Mouse (Mus musculus): ENCODE results near the gene Foxa3. TPM values are rescaled to one million over a fixed set of nuclear protein-coding genes. Genes with fewer than 3 reads are reported as not detected.
A peak's percentile ranks its signal among the peaks of the same experiment; 100 is the strongest.

The Foxa3 gene
- polyA plus RNA-seq, 1 experiment from 2014 or later = 30.8 TPM

DNA sequence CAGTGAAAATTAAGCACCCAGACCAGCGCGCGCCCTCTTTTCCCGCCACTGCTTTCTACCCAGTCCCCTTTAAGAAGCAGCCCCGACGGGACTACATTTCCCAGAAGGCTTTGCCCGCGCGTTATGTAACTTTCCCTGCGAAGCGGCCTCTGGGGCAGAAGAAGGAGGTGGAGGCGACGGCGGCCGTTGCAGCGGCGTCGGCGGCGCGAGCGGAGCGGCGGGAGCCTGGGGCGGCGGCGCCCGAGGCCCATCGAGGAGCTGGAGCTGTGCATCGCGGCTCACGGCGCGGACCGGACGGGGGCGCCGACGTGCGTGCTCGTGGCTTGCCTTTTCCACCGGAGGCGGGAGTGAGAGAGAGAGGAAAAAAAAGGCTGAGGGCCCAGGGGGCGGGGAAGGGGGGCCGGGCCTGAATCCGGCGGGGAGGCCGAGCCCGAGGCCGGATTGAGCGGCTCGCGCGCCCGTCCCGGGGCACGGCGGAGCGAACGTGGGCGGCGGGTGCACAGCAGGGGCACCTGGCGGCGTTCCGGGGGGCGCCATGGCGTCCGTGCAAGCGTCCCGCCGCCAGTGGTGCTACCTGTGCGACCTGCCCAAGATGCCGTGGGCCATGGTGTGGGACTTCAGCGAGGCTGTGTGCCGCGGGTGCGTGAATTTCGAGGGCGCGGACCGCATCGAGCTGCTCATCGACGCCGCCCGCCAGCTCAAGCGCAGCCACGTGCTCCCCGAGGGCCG lies 19.3 kb downstream of the Foxa3 start, which contains the start of gene Irf2bp1:
Irf2bp1 (plus strand) TSS at position 143 of the 729 bp plus-strand sequence.
- H3K4me2 ChIP-seq (ENCODE audit: low read depth, low read length) = peak within 1 kb of the TSS; percentile 99
- peaks cover 54% of the 10 kb centered on the region for H3K4me1 ChIP-seq (ENCODE audit: control insufficient read depth, insufficient read depth, low read length)
- peak within 1 kb of the TSS; percentile 98 for H3K27ac ChIP-seq (ENCODE audit: low read length)
- under 1% methylated on average over 86 of the region's 90 CpGs for WGBS
- peak; percentile 45 for ATAC-seq
- H3K27me3 ChIP-seq (replicated peaks; ENCODE audit: control insufficient read depth, insufficient read depth, low read length) = no peaks in the 10 kb centered on the region
- peak within 1 kb of the TSS; percentile 86 for H3K4me3 ChIP-seq (ENCODE audit: low read length)
- peak within 1 kb of the TSS; percentile 90 for H3K9ac ChIP-seq (ENCODE audit: low read depth, low read length)
- H3K9me3 ChIP-seq (ENCODE audit: control insufficient read depth, low read length) = no peaks in the 10 kb centered on the region
- H3K36me3 ChIP-seq (ENCODE audit: control insufficient read depth, insufficient read depth, low read length) = peaks cover 11% of the 10 kb centered on the region

DNA sequence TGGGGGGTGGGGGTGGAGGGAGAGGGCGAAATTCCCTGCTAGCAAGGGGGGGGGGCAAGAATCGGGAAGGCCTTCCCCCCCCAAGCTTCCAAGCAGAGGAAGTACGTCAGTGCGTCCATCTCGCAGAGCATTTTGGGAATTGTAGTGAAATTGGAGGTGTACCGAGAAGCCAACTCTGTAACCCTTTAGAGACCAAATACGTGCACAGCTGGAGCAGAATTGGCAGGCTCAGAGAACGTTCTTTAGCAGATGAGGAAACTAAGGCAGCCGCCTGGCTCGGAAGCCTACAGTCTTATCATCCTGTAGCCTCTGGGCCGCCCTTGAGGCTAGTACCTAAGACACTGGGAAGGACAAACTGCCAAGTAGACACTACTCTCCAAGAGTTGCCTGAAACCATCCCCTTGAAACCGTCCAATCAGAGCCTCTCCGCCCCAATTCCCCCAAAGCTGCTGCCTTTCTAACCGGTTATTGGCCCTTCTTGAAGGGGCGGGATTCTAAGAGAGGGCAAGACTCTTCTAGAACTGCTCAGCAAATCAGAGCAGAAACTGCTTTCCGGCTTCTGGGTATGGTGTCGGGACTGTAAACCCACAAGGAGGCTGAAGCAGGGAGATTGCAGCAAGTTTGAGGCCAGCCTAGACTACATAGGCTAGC lies 20.4 kb downstream of the Foxa3 start:
- Histone ChIP-seq H3K27me3 (replicated peaks; ENCODE audit: control insufficient read depth, insufficient read depth, low read length) (no peaks in the 10 kb centered on the region), H3K9me3 (ENCODE audit: control insufficient read depth, low read length) (no peaks in the 10 kb centered on the region), H3K4me1 (ENCODE audit: control insufficient read depth, insufficient read depth, low read length) (peaks cover 54% of the 10 kb centered on the region), H3K36me3 (ENCODE audit: control insufficient read depth, insufficient read depth, low read length) (peaks cover 11% of the 10 kb centered on the region), H3K4me3 (ENCODE audit: low read length) (peak overlapping the region; percentile 46), H3K4me2 (ENCODE audit: low read depth, low read length) (peak overlapping the region; percentile 79), H3K9ac (ENCODE audit: low read depth, low read length) (peak overlapping the region; percentile 74), H3K27ac (ENCODE audit: low read length) (peak overlapping the region; percentile 73)
- 3% methylated on average over 16 of the region's 17 CpGs for WGBS
- ATAC-seq = peak; percentile 37

DNA sequence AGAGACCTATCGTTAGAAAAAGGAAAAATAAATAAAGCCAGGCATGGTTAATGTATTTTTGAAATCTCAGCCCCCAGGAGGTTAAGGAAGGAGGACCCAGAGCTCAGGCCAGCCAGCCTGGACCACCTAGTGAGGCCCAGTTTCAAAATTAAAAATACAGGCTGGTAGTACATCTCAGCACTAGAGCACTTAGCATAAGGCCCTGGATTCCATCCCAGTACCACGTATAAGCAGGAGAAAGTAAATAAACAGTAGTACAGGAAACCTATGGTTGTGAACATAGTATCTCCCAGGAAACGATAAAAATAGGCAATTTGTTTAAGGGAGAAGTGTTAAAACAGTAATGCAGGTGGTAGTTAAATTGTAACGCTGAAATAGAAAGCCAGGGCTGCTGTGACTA lies 21.2 kb downstream of the Foxa3 start:
- ATAC-seq = no peak
- no peaks in the 10 kb centered on the region for H3K9me3 ChIP-seq (ENCODE audit: control insufficient read depth, low read length)

DNA sequence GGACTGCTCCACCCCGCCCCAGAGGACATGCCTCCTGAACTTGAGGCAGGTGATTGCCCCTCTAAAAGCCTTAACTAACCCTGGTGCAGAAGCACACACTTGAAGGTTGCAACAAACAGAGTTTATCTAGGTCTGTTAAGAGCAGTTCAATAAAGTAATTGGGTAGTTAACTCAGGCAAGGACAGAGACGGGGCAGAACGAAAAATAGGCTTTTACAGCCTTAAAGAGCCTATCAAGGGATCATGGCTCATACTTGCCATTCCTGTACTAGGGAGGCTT lies 21.6 kb downstream of the Foxa3 start:
- WGBS = 47% methylated on average over 3 of the region's 3 CpGs
- peaks cover 42% of the 10 kb centered on the region for H3K4me1 ChIP-seq (ENCODE audit: control insufficient read depth, insufficient read depth, low read length)
- peak overlapping the region; percentile 57; the same call in 1 of the 2 replicates for H3K4me2 ChIP-seq (ENCODE audit: low read depth, low read length)
- H3K4me3 ChIP-seq (ENCODE audit: low read length) = no peak overlapping the region
- H3K27me3 ChIP-seq (replicated peaks; ENCODE audit: control insufficient read depth, insufficient read depth, low read length) = no peaks in the 10 kb centered on the region
- no peaks in the 10 kb centered on the region for H3K9me3 ChIP-seq (ENCODE audit: control insufficient read depth, low read length)
- H3K9ac ChIP-seq (ENCODE audit: low read depth, low read length) = peak overlapping the region; percentile 68
- H3K36me3 ChIP-seq (ENCODE audit: control insufficient read depth, insufficient read depth, low read length) = peaks cover 6% of the 10 kb centered on the region
- no peak for ATAC-seq
- H3K27ac ChIP-seq (ENCODE audit: low read length) = peak overlapping the region; percentile 73

More for the DNA sequence above, 21.2 kb downstream of the Foxa3 start:
- Histone ChIP-seq H3K4me2 (ENCODE audit: low read depth, low read length) (peak overlapping the region; percentile 79), H3K27ac (ENCODE audit: low read length) (peak overlapping the region; percentile 73), H3K36me3 (ENCODE audit: control insufficient read depth, insufficient read depth, low read length) (peaks cover 7% of the 10 kb centered on the region), H3K27me3 (replicated peaks; ENCODE audit: control insufficient read depth, insufficient read depth, low read length) (no peaks in the 10 kb centered on the region), H3K4me3 (ENCODE audit: low read length) (peak overlapping the region; percentile 46), H3K9ac (ENCODE audit: low read depth, low read length) (peak overlapping the region; percentile 74), H3K4me1 (ENCODE audit: control insufficient read depth, insufficient read depth, low read length) (peaks cover 46% of the 10 kb centered on the region)
- 14% methylated on average over 4 of the region's 4 CpGs for WGBS

DNA sequence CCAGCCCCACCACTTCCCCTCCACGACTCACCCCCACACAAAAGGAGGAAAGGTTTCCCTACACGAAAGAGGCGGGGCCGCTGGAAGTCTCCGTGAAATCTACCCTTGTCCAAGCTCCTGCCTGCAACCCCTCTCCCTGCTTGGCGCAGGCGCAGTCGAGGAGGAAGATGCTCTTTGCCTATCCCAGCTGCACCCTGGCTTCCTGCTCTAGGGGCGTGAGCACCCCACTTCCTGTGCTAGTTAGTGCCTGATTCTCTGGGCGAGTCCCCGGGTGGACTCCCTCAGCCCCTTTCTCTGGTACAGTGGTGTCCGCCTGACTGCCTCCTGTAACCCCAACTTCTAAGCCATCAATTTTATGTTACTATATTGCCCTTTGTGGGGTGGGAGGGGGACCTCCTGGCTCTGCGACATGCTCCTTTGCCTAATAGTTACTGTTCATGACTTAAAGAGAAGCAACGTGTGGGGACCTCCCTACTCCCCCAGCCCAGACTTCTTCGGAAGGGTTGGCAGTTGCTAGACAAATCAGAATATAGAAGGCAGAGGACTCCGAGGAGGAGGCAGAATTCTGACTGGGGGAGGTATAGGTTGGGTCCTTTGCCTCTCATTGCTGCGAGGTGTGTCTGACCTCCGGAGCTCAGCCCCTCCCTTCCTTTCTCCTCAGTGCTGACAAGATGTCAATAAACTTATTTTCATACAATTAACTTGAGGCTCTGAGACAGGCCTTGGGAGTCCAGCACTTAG lies 22.1 kb downstream of the Foxa3 start:
- peak overlapping the region; percentile 57 for H3K4me2 ChIP-seq (ENCODE audit: low read depth, low read length)
- peak overlapping the region; percentile 73 for H3K27ac ChIP-seq (ENCODE audit: low read length)
- H3K36me3 ChIP-seq (ENCODE audit: control insufficient read depth, insufficient read depth, low read length) = peaks cover 6% of the 10 kb centered on the region
- H3K4me1 ChIP-seq (ENCODE audit: control insufficient read depth, insufficient read depth, low read length) = peaks cover 39% of the 10 kb centered on the region
- H3K9me3 ChIP-seq (ENCODE audit: control insufficient read depth, low read length) = no peaks in the 10 kb centered on the region
- H3K9ac ChIP-seq (ENCODE audit: low read depth, low read length) = peak overlapping the region; percentile 68
- peak; percentile 7; the same call in 1 of the 2 replicates for ATAC-seq
- no peaks in the 10 kb centered on the region for H3K27me3 ChIP-seq (replicated peaks; ENCODE audit: control insufficient read depth, insufficient read depth, low read length)
- 28% methylated on average over 18 of the region's 18 CpGs for WGBS
- peak overlapping the region; percentile 44 for H3K4me3 ChIP-seq (ENCODE audit: low read length)

DNA sequence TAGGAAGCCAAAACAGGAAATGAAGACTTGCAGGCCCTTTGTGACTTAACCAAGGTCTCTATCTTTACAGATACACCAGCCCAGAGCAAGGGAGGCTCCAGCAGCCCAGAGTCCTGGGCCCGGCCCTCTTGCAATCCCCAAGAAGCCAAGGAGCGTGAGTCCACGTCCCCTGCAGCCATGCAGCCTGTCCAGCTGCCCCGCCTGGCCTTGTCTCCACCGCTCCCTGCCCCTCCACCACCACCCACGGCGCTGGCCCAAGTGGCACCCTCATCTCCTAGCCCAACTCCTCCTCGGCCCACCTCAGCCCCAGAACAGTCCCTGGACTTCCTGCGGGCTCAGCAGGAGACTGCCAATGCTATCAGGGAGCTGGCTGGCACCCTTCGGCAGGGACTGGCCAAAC lies 22.9 kb downstream of the Foxa3 start:
- peaks cover 2% of the 10 kb centered on the region for H3K36me3 ChIP-seq (ENCODE audit: control insufficient read depth, insufficient read depth, low read length)
- no peak for ATAC-seq
- peak overlapping the region; percentile 31 for H3K27ac ChIP-seq (ENCODE audit: low read length)
- H3K4me3 ChIP-seq (ENCODE audit: low read length) = peak overlapping the region; percentile 44
- peak overlapping the region; percentile 68 for H3K9ac ChIP-seq (ENCODE audit: low read depth, low read length)
- WGBS = 40% methylated on average over 10 of the region's 10 CpGs
- H3K9me3 ChIP-seq (ENCODE audit: control insufficient read depth, low read length) = no peaks in the 10 kb centered on the region
- peaks cover 30% of the 10 kb centered on the region for H3K4me1 ChIP-seq (ENCODE audit: control insufficient read depth, insufficient read depth, low read length)
- no peaks in the 10 kb centered on the region for H3K27me3 ChIP-seq (replicated peaks; ENCODE audit: control insufficient read depth, insufficient read depth, low read length)
- H3K4me2 ChIP-seq (ENCODE audit: low read depth, low read length) = peak overlapping the region; percentile 57

DNA sequence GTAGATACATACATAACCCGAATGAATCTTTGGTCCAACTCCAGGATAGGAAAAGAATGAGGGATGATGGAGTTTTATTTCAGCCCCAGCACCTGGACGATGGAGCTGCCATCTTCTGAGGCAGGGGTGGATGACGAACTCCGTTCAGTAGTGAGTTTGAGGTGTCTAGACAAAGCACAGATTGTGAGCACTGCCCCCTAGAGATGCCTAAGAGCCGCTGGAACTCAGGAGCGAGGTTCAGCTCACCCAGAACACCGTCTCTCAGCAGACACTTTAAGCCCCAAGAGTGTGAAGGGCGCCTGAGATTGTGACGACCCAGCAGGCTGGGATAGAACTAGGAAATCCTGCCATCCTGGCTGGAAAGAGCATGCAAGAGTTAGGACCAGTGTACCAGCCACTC lies 24.5 kb downstream of the Foxa3 start:
- 51% methylated on average over 9 of the region's 9 CpGs for WGBS
- H3K27me3 ChIP-seq (replicated peaks; ENCODE audit: control insufficient read depth, insufficient read depth, low read length) = no peaks in the 10 kb centered on the region

DNA sequence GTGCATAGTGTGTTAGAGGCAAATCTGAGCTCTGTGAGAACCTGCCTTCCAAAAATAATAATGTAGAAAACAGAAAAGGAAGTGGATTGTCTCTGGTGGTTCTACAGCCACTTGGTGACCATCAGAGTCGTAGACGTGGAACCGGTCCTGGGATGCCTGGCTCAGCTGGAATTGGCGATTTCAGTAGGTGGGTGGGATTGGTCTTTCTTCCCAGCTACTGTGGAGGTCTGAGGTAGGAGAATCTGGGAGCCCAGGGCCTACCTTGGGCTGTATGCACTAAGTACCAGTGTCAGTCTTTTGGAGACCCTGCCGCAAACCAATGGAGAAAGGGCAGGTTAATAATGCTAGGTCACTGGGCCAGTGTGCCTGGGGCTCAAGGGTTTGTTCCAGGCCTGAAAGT lies 30.3 kb downstream of the Foxa3 start:
- Histone ChIP-seq H3K27ac (ENCODE audit: low read length) (no peak overlapping the region), H3K4me2 (ENCODE audit: low read depth, low read length) (no peak overlapping the region), H3K4me1 (ENCODE audit: control insufficient read depth, insufficient read depth, low read length) (peaks cover 13% of the 10 kb centered on the region), H3K9me3 (ENCODE audit: control insufficient read depth, low read length) (no peaks in the 10 kb centered on the region), H3K4me3 (ENCODE audit: low read length) (no peak overlapping the region), H3K9ac (ENCODE audit: low read depth, low read length) (no peak overlapping the region), H3K36me3 (ENCODE audit: control insufficient read depth, insufficient read depth, low read length) (no peaks in the 10 kb centered on the region), H3K27me3 (replicated peaks; ENCODE audit: control insufficient read depth, insufficient read depth, low read length) (peaks cover 19% of the 10 kb centered on the region)
- no peak for ATAC-seq
- 88% methylated on average over 5 of the region's 5 CpGs for whole genome bisulfite sequencing

More for the DNA sequence above, 24.5 kb downstream of the Foxa3 start:
- H3K9me3 ChIP-seq (ENCODE audit: control insufficient read depth, low read length) = no peaks in the 10 kb centered on the region
- H3K4me1 ChIP-seq (ENCODE audit: control insufficient read depth, insufficient read depth, low read length) = peaks cover 20% of the 10 kb centered on the region
- no peak overlapping the region for H3K9ac ChIP-seq (ENCODE audit: low read depth, low read length)
- no peak overlapping the region for H3K4me3 ChIP-seq (ENCODE audit: low read length)
- H3K27ac ChIP-seq (ENCODE audit: low read length) = no peak overlapping the region
- ATAC-seq = no peak
- no peaks in the 10 kb centered on the region for H3K36me3 ChIP-seq (ENCODE audit: control insufficient read depth, insufficient read depth, low read length)
- no peak overlapping the region for H3K4me2 ChIP-seq (ENCODE audit: low read depth, low read length)

DNA sequence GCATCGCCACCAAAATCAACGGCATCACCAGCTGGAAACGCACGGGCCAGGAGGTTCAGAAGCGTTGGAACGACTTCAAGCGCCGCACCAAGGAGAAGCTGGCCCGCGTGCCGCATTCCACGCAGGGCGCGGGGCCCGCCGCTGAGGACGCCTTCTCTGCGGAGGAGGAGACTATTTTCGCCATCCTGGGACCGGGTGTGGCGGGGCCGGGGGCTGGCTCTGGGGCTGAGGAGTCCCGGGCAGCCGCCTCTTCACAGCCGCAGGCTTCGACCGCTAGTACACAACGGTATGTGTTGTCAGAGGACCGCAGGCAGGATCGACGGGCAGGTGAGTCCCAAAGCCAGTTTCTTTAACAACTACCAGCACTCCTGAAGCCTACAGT lies 31.1 kb downstream of the Foxa3 start:
- WGBS = 2% methylated on average over 31 of the region's 31 CpGs
- Histone ChIP-seq H3K27me3 (replicated peaks; ENCODE audit: control insufficient read depth, insufficient read depth, low read length) (peaks cover 19% of the 10 kb centered on the region), H3K27ac (ENCODE audit: low read length) (no peak overlapping the region), H3K4me3 (ENCODE audit: low read length) (peak overlapping the region; percentile 55), H3K9ac (ENCODE audit: low read depth, low read length) (peak overlapping the region; percentile 65), H3K4me1 (ENCODE audit: control insufficient read depth, insufficient read depth, low read length) (peaks cover 13% of the 10 kb centered on the region), H3K4me2 (ENCODE audit: low read depth, low read length) (peak overlapping the region; percentile 88), H3K9me3 (ENCODE audit: control insufficient read depth, low read length) (no peaks in the 10 kb centered on the region), H3K36me3 (ENCODE audit: control insufficient read depth, insufficient read depth, low read length) (no peaks in the 10 kb centered on the region)
- no peak for ATAC-seq
